Mouse (Mus musculus): ENCODE measurements at regions not wholly inside any gene's neighbourhood (a gene's known extent, or its start where the extent isn't known, plus 50 kb on each side); places are given as distances from the start of the nearest gene placed in this dataset.

- no peak overlapping the region for H3K4me3 ChIP-seq (replicated peaks; ENCODE audit: insufficient read depth, low read depth, low read length)
- WGBS = 95% methylated on average over 2 of the region's 2 CpGs
- no peaks in the 10 kb centered on the region for H3K27me3 ChIP-seq (ENCODE audit: control insufficient read depth, insufficient read depth, low read length)
- no peak for TF ChIP-seq POLR2A (IDR thresholded peaks at IDR 0.05; ENCODE audit: borderline replicate concordance, insufficient read depth, low read length)
- no peak for TF ChIP-seq CTCF (IDR thresholded peaks at IDR 0.05; ENCODE audit: borderline replicate concordance, insufficient read depth, low read depth, low read length)
- no peak overlapping the region for H3K27ac ChIP-seq (ENCODE audit: insufficient read depth, low read length)
- no peaks in the 10 kb centered on the region for H3K4me1 ChIP-seq (ENCODE audit: control insufficient read depth, insufficient read depth, low read length)
- DNase-seq = no peak
These were observed 70.2 kb upstream of the Il15 start for GRCm38 (mm10) chr8:82473266-82473665.

GRCm38 (mm10) chr8:82471825-82472224 lies 68.8 kb upstream of the Il15 start:
- H3K4me3 ChIP-seq (replicated peaks; ENCODE audit: insufficient read depth, low read depth, low read length) = no peak overlapping the region
- WGBS = no CpG with 5 or more reads among the region's 1 CpGs
- H3K4me1 ChIP-seq (ENCODE audit: control insufficient read depth, insufficient read depth, low read length) = no peaks in the 10 kb centered on the region
- no peak for TF ChIP-seq CTCF (IDR thresholded peaks at IDR 0.05; ENCODE audit: borderline replicate concordance, insufficient read depth, low read depth, low read length)
- no peak for TF ChIP-seq POLR2A (IDR thresholded peaks at IDR 0.05; ENCODE audit: borderline replicate concordance, insufficient read depth, low read length)
- H3K27ac ChIP-seq (ENCODE audit: insufficient read depth, low read length) = no peak overlapping the region
- DNase-seq = no peak
- H3K27me3 ChIP-seq (ENCODE audit: control insufficient read depth, insufficient read depth, low read length) = no peaks in the 10 kb centered on the region

DNA sequence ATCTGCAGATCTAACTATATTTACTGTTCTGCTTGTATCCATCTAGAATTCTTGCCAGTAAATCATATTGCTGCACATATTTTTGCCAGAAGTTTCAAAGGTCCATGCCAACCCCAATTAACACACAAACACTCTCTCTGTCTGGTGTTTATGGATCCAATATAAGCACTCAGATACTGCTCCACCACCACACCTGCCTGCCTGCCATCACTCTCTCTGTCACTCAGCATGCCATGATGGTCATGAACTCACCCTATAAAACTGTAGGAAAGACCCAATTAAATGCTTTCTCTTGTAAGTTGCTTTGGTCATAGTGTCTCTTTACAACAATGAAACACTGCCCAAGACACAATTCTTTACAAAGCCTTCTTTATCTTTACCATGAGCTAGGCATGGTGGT lies 66.8 kb upstream of the Il15 start:
- no peak overlapping the region for H3K27ac ChIP-seq (ENCODE audit: insufficient read depth, low read length)
- H3K4me1 ChIP-seq (ENCODE audit: control insufficient read depth, insufficient read depth, low read length) = no peaks in the 10 kb centered on the region
- no peaks in the 10 kb centered on the region for H3K27me3 ChIP-seq (ENCODE audit: control insufficient read depth, insufficient read depth, low read length)
- no peak overlapping the region for H3K4me3 ChIP-seq (replicated peaks; ENCODE audit: insufficient read depth, low read depth, low read length)
- DNase-seq = no peak
- TF ChIP-seq CTCF (IDR thresholded peaks at IDR 0.05; ENCODE audit: borderline replicate concordance, insufficient read depth, low read depth, low read length) (no peak), POLR2A (IDR thresholded peaks at IDR 0.05; ENCODE audit: borderline replicate concordance, insufficient read depth, low read length) (no peak)

DNA sequence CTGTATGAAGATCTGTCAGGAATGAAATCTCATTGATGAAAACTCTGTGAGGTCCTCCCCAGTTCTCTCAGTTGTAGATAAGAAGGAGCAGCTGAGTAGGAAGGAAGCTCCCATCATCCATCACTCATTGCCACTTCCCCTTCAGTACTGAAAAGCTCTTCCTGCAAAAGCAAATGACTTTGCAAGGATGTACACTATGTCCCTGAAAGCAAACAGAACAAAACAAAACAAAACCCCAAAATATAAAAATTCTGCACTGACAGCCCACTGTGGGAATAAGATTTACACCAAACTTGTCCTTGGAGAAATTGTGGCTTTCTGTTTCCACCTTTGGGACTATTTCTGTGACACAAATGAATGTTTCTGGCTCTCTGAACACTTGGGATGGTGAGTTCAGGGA lies 59.8 kb upstream of the Il15 start:
- DNase-seq = no peak
- TF ChIP-seq CTCF (IDR thresholded peaks at IDR 0.05; ENCODE audit: borderline replicate concordance, insufficient read depth, low read depth, low read length) (no peak), POLR2A (IDR thresholded peaks at IDR 0.05; ENCODE audit: borderline replicate concordance, insufficient read depth, low read length) (no peak)
- Histone ChIP-seq H3K4me1 (ENCODE audit: control insufficient read depth, insufficient read depth, low read length) (no peaks in the 10 kb centered on the region), H3K27me3 (ENCODE audit: control insufficient read depth, insufficient read depth, low read length) (no peaks in the 10 kb centered on the region), H3K4me3 (replicated peaks; ENCODE audit: insufficient read depth, low read depth, low read length) (no peak overlapping the region), H3K27ac (ENCODE audit: insufficient read depth, low read length) (no peak overlapping the region)

DNA sequence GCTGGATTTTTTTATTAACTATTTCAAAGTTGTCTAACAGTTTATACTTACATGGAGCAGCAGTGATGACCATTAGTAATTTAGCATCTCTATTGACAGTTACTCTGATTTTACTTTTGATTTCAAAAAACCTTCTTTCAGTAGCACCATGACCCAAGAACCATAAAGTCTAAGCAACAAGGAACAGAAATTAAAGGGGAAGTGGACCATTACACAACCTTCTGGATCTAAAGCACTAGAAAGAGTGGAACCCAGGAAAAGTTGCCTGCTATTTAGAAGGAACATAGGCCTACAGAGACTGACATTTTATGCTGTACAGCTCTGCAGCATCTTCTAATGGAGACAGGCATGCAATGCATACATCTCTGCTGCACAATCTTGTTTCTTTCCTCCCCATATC lies 56.0 kb upstream of the Il15 start:
- Histone ChIP-seq H3K4me1 (ENCODE audit: control insufficient read depth, insufficient read depth, low read length) (no peaks in the 10 kb centered on the region), H3K27ac (ENCODE audit: insufficient read depth, low read length) (no peak overlapping the region), H3K27me3 (ENCODE audit: control insufficient read depth, insufficient read depth, low read length) (no peaks in the 10 kb centered on the region), H3K4me3 (replicated peaks; ENCODE audit: insufficient read depth, low read depth, low read length) (no peak overlapping the region)
- TF ChIP-seq POLR2A (IDR thresholded peaks at IDR 0.05; ENCODE audit: borderline replicate concordance, insufficient read depth, low read length) (no peak), CTCF (IDR thresholded peaks at IDR 0.05; ENCODE audit: borderline replicate concordance, insufficient read depth, low read depth, low read length) (no peak)
- DNase-seq = no peak

- no peaks in the 10 kb centered on the region for H3K4me1 ChIP-seq (ENCODE audit: control insufficient read depth, insufficient read depth, low read length)
- no peak overlapping the region for H3K27ac ChIP-seq (ENCODE audit: insufficient read depth, low read length)
- 73% methylated on average over 4 of the region's 4 CpGs for WGBS
- TF ChIP-seq CTCF (IDR thresholded peaks at IDR 0.05; ENCODE audit: borderline replicate concordance, insufficient read depth, low read depth, low read length) (no peak), POLR2A (IDR thresholded peaks at IDR 0.05; ENCODE audit: borderline replicate concordance, insufficient read depth, low read length) (no peak)
- DNase-seq = no peak
- no peak overlapping the region for H3K4me3 ChIP-seq (replicated peaks; ENCODE audit: insufficient read depth, low read depth, low read length)
- H3K27me3 ChIP-seq (ENCODE audit: control insufficient read depth, insufficient read depth, low read length) = no peaks in the 10 kb centered on the region
These were observed 51.0 kb upstream of the Il15 start for GRCm38 (mm10) chr8:82454056-82454455.

All from cerebellum, adult 2 months (tissue).